Mouse (Mus musculus): Measurements from ENCODE around the gene Slc25a34. TPM values are rescaled to one million over a fixed set of nuclear protein-coding genes. Genes with fewer than 3 reads are reported as not detected.
A peak's percentile ranks its signal among the peaks of the same experiment; 100 is the strongest.

The Slc25a34 gene
- polyA plus RNA-seq, 1 experiment from 2014 or later, result 1.6 TPM

DNA sequence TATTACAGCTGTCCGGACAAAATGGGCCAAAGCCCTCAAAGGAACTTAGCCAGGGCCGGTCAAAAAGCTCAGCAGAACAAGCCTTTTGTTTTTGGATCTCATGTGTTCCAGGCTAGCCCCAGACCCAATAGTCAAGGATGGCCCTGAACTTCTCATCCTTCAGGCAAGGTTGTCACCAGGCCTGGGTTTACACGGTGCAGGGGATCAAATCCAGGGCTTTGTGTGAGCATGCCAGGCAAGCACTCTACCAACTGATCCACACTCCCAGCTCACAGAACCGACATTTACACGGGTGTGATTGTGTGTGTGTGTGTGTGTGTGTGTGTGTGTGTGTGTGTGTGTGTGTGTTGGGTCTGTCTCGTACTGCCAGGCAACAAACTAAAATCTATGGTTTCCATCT is 6.8 kb downstream of the Slc25a34 start:
- WGBS, result 74% methylated on average over 6 of the region's 6 CpGs
- Histone ChIP-seq H3K9me3 (replicated peaks; ENCODE audit: control insufficient read depth, low read length) (no peaks in the 10 kb centered on the region), H3K4me2 (ENCODE audit: low read depth, low read length) (no peak overlapping the region), H3K27ac (ENCODE audit: low read length) (no peak overlapping the region), H3K36me3 (ENCODE audit: control insufficient read depth, insufficient read depth, low read length) (no peaks in the 10 kb centered on the region), H3K4me3 (replicated peaks; ENCODE audit: low read length) (no peak overlapping the region), H3K4me1 (ENCODE audit: control insufficient read depth, insufficient read depth, low read length) (peaks cover 15% of the 10 kb centered on the region), H3K9ac (ENCODE audit: low read length) (no peak overlapping the region), H3K27me3 (ENCODE audit: control insufficient read depth, insufficient read depth, low read length) (no peaks in the 10 kb centered on the region)
- no peak for ATAC-seq (ENCODE audit: insufficient read depth, low FRiP score)

- no peaks in the 10 kb centered on the region for H3K9me3 ChIP-seq (replicated peaks; ENCODE audit: control insufficient read depth, low read length)
- WGBS, result 81% methylated on average over 14 of the region's 14 CpGs
Measured at GRCm38 (mm10) chr4:141614946-141615345, 8.7 kb downstream of the Slc25a34 start.

DNA sequence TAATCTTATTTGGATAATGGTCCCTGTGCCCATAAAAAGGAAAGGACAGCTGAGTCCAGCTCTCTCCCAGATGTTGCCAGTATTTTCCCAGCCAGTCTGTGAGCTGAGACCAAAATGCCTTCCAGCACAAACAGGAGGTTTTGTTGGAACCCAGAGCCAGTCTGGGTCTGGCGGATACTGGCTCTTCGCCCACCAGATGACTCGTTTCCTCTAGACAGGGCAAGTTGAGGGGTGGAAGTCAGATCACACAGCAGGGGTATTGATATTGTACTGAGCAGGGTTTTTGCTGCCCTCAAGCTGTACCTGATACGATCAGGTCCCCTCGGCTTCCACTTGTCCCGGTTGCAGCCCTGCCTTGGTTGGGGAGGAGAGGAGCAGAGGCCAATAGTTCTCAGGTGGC is 14.1 kb downstream of the Slc25a34 start:
- Histone ChIP-seq H3K4me2 (ENCODE audit: low read depth, low read length) (no peak overlapping the region), H3K27ac (ENCODE audit: low read length) (no peak overlapping the region), H3K9me3 (replicated peaks; ENCODE audit: control insufficient read depth, low read length) (no peaks in the 10 kb centered on the region), H3K36me3 (ENCODE audit: control insufficient read depth, insufficient read depth, low read length) (no peaks in the 10 kb centered on the region), H3K9ac (ENCODE audit: low read length) (no peak overlapping the region), H3K4me1 (ENCODE audit: control insufficient read depth, insufficient read depth, low read length) (peaks cover 5% of the 10 kb centered on the region; the same call in 1 of the 2 replicates), H3K4me3 (replicated peaks; ENCODE audit: low read length) (no peak overlapping the region), H3K27me3 (ENCODE audit: control insufficient read depth, insufficient read depth, low read length) (no peaks in the 10 kb centered on the region)
- WGBS, result 69% methylated on average over 6 of the region's 6 CpGs
- ATAC-seq (ENCODE audit: insufficient read depth, low FRiP score), result no peak

More at GRCm38 (mm10) chr4:141614946-141615345, 8.7 kb downstream of the Slc25a34 start:
- Histone ChIP-seq H3K36me3 (ENCODE audit: control insufficient read depth, insufficient read depth, low read length) (no peaks in the 10 kb centered on the region), H3K4me3 (replicated peaks; ENCODE audit: low read length) (no peak overlapping the region), H3K27ac (ENCODE audit: low read length) (no peak overlapping the region), H3K9ac (ENCODE audit: low read length) (no peak overlapping the region), H3K4me2 (ENCODE audit: low read depth, low read length) (no peak overlapping the region), H3K4me1 (ENCODE audit: control insufficient read depth, insufficient read depth, low read length) (peaks cover 15% of the 10 kb centered on the region), H3K27me3 (ENCODE audit: control insufficient read depth, insufficient read depth, low read length) (no peaks in the 10 kb centered on the region)
- ATAC-seq (ENCODE audit: insufficient read depth, low FRiP score), result no peak

GRCm38 (mm10) chr4:141605861-141606260 is 17.8 kb downstream of the Slc25a34 start, which contains the start of gene Fblim1:
Gene Fblim1, minus strand, starts transcription at chr4:141606096.
- no peak within 1 kb of the TSS for H3K4me3 ChIP-seq (replicated peaks; ENCODE audit: low read length)
- H3K36me3 ChIP-seq (ENCODE audit: control insufficient read depth, insufficient read depth, low read length), result no peaks in the 10 kb centered on the region
- peak within 1 kb of the TSS; percentile 21; the same call in 1 of the 2 replicates for H3K27ac ChIP-seq (ENCODE audit: low read length)
- H3K4me1 ChIP-seq (ENCODE audit: control insufficient read depth, insufficient read depth, low read length), result peaks cover 24% of the 10 kb centered on the region
- H3K27me3 ChIP-seq (ENCODE audit: control insufficient read depth, insufficient read depth, low read length), result no peaks in the 10 kb centered on the region
- H3K9ac ChIP-seq (ENCODE audit: low read length), result no peak within 1 kb of the TSS
- H3K4me2 ChIP-seq (ENCODE audit: low read depth, low read length), result no peak within 1 kb of the TSS
- ATAC-seq (ENCODE audit: insufficient read depth, low FRiP score), result no peak
- H3K9me3 ChIP-seq (replicated peaks; ENCODE audit: control insufficient read depth, low read length), result no peaks in the 10 kb centered on the region
- 70% methylated on average over 11 of the region's 11 CpGs for WGBS

- 91% methylated on average over 5 of the region's 5 CpGs for WGBS
- no peak overlapping the region; the same call in 1 of the 2 replicates for H3K27ac ChIP-seq (ENCODE audit: low read length)
- no peaks in the 10 kb centered on the region for H3K27me3 ChIP-seq (ENCODE audit: control insufficient read depth, insufficient read depth, low read length)
- no peak for ATAC-seq (ENCODE audit: insufficient read depth, low FRiP score)
- no peaks in the 10 kb centered on the region for H3K36me3 ChIP-seq (ENCODE audit: control insufficient read depth, insufficient read depth, low read length)
- no peak overlapping the region for H3K4me3 ChIP-seq (replicated peaks; ENCODE audit: low read length)
- H3K4me1 ChIP-seq (ENCODE audit: control insufficient read depth, insufficient read depth, low read length), result peaks cover 26% of the 10 kb centered on the region
- H3K9me3 ChIP-seq (replicated peaks; ENCODE audit: control insufficient read depth, low read length), result no peaks in the 10 kb centered on the region
- H3K4me2 ChIP-seq (ENCODE audit: low read depth, low read length), result no peak overlapping the region
- H3K9ac ChIP-seq (ENCODE audit: low read length), result no peak overlapping the region
Measured at GRCm38 (mm10) chr4:141605421-141605820, 18.2 kb downstream of the Slc25a34 start.

- H3K4me2 ChIP-seq (ENCODE audit: low read depth, low read length), result 0 out of 2 replicates have a peak overlapping the region, but pooled peaks have one; percentile 17
- peaks cover 33% of the 10 kb centered on the region for H3K4me1 ChIP-seq (ENCODE audit: control insufficient read depth, insufficient read depth, low read length)
- peak; percentile 21; the same call in 1 of the 2 replicates for ATAC-seq (ENCODE audit: insufficient read depth, low FRiP score)
- no peaks in the 10 kb centered on the region for H3K36me3 ChIP-seq (ENCODE audit: control insufficient read depth, insufficient read depth, low read length)
- H3K9me3 ChIP-seq (replicated peaks; ENCODE audit: control insufficient read depth, low read length), result no peaks in the 10 kb centered on the region
- peak overlapping the region; percentile 40; the same call in 1 of the 2 replicates for H3K9ac ChIP-seq (ENCODE audit: low read length)
- peak overlapping the region; percentile 79 for H3K27ac ChIP-seq (ENCODE audit: low read length)
- no peak overlapping the region for H3K4me3 ChIP-seq (replicated peaks; ENCODE audit: low read length)
- H3K27me3 ChIP-seq (ENCODE audit: control insufficient read depth, insufficient read depth, low read length), result no peaks in the 10 kb centered on the region
- WGBS, result 22% methylated on average over 8 of the region's 8 CpGs
Measured at GRCm38 (mm10) chr4:141604493-141604892, 19.1 kb downstream of the Slc25a34 start.

- WGBS, result 53% methylated on average over 4 of the region's 4 CpGs
- H3K9ac ChIP-seq (ENCODE audit: low read length), result peak overlapping the region; percentile 40; the same call in 1 of the 2 replicates
Measured at GRCm38 (mm10) chr4:141603921-141604320, 19.7 kb downstream of the Slc25a34 start.

GRCm38 (mm10) chr4:141602523-141603223 is 20.9 kb downstream of the Slc25a34 start:
- H3K4me3 ChIP-seq (replicated peaks; ENCODE audit: low read length), result no peak overlapping the region
- peak overlapping the region; percentile 24; the same call in 1 of the 2 replicates for H3K27ac ChIP-seq (ENCODE audit: low read length)
- ATAC-seq (ENCODE audit: insufficient read depth, low FRiP score), result no peak
- no peaks in the 10 kb centered on the region for H3K9me3 ChIP-seq (replicated peaks; ENCODE audit: control insufficient read depth, low read length)
- 61% methylated on average over 11 of the region's 11 CpGs for WGBS
- H3K4me2 ChIP-seq (ENCODE audit: low read depth, low read length), result no peak overlapping the region
- peaks cover 34% of the 10 kb centered on the region for H3K4me1 ChIP-seq (ENCODE audit: control insufficient read depth, insufficient read depth, low read length)
- no peak overlapping the region for H3K9ac ChIP-seq (ENCODE audit: low read length)
- H3K36me3 ChIP-seq (ENCODE audit: control insufficient read depth, insufficient read depth, low read length), result no peaks in the 10 kb centered on the region
- no peaks in the 10 kb centered on the region for H3K27me3 ChIP-seq (ENCODE audit: control insufficient read depth, insufficient read depth, low read length)

More at GRCm38 (mm10) chr4:141603921-141604320, 19.7 kb downstream of the Slc25a34 start:
- Histone ChIP-seq H3K36me3 (ENCODE audit: control insufficient read depth, insufficient read depth, low read length) (no peaks in the 10 kb centered on the region), H3K27me3 (ENCODE audit: control insufficient read depth, insufficient read depth, low read length) (no peaks in the 10 kb centered on the region), H3K4me3 (replicated peaks; ENCODE audit: low read length) (no peak overlapping the region), H3K4me1 (ENCODE audit: control insufficient read depth, insufficient read depth, low read length) (peaks cover 33% of the 10 kb centered on the region), H3K4me2 (ENCODE audit: low read depth, low read length) (0 out of 2 replicates have a peak overlapping the region, but pooled peaks have one; percentile 17), H3K27ac (ENCODE audit: low read length) (peak overlapping the region; percentile 79), H3K9me3 (replicated peaks; ENCODE audit: control insufficient read depth, low read length) (no peaks in the 10 kb centered on the region)
- ATAC-seq (ENCODE audit: insufficient read depth, low FRiP score), result no peak

DNA sequence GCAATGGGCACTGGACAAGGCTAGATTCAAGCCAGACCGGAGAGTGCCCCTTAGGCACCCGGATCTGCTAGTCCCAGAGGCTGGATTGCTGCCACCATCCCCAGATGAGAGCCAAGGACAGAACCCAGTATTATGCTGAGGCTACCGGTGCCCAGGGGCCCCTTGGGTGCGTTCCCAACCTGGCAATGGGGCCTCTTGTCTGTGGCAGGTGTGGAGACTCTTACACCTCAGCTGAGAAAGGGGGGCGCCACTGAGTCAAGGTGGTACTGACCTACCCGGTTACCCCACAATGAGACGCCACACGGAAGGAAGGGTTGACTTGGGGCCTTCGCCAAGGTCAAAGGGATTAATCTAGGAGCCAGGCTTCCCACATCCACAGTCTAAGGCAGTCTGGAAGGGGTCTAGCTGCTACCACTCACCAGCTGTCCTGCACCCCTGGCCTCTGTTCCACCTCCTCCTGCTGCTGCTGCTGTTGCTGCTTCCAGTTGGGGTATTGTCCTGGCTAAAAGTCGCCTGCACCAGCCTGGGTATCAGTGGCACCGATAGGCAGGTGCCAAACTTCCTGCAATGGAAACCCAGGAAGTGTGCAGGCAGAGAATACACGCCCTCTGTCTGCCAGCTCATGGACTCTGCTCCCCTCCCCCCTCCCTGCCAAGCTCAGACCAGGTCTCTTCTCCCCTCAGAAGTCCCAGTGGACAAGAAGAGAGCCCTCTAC is 22.3 kb downstream of the Slc25a34 start:
- no peak for ATAC-seq (ENCODE audit: insufficient read depth, low FRiP score)
- Histone ChIP-seq H3K9me3 (replicated peaks; ENCODE audit: control insufficient read depth, low read length) (no peaks in the 10 kb centered on the region), H3K4me2 (ENCODE audit: low read depth, low read length) (no peak overlapping the region), H3K27ac (ENCODE audit: low read length) (no peak overlapping the region; the same call in 1 of the 2 replicates), H3K36me3 (ENCODE audit: control insufficient read depth, insufficient read depth, low read length) (no peaks in the 10 kb centered on the region), H3K9ac (ENCODE audit: low read length) (peak overlapping the region; percentile 31; the same call in 1 of the 2 replicates), H3K27me3 (ENCODE audit: control insufficient read depth, insufficient read depth, low read length) (no peaks in the 10 kb centered on the region), H3K4me3 (replicated peaks; ENCODE audit: low read length) (no peak overlapping the region), H3K4me1 (ENCODE audit: control insufficient read depth, insufficient read depth, low read length) (peaks cover 36% of the 10 kb centered on the region)
- 71% methylated on average over 12 of the region's 12 CpGs for WGBS
